Mouse (Mus musculus): Measurements from ENCODE around the gene Lims1. TPM values are rescaled to one million over a fixed set of nuclear protein-coding genes. Genes with fewer than 3 reads are reported as not detected.
"Not testable (repeated sequence)": the region's sequence is repeated elsewhere in the genome, so short reads cannot be mapped to it uniquely, and the experiment has no call there.

The Lims1 gene
- polyA plus RNA-seq, 1 experiment from 2014 or later = 179 TPM

DNA sequence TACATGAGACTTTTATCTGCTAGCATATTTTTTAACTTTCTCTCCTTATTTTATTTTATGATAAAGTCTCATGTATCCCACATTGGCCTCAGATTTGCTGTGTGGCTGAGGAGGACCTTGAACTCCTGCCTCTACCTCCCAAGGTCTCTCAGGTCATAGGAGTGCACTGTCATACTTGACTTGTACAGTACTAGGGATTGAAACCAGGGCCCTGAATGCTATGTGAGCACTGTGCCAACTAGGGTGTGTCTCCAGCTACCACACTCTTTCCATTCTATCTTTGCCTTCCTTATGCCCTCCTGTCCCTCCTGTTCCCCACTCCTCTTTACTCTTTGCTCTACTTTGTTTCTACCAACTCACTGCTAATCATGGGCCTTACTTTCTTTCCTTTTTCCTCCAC lies 7.4 kb downstream of the Lims1 start:
- H3K4me1 ChIP-seq (ENCODE audit: control insufficient read depth in 2 of 2, insufficient read depth in 2 of 2, low read length in 2 of 2) = peaks cover 2 to 21% of the 10 kb centered on the region in 2 experiments; a peak in 3 of 4 replicates
- H3K36me3 ChIP-seq (ENCODE audit: control insufficient read depth, insufficient read depth, low read length) = peaks cover 3% of the 10 kb centered on the region; the same call in 1 of the 2 replicates
- 0 out of 4 replicates have a peak overlapping the region, but pooled peaks of 1 of the 2 experiments have one; percentile 9 for H3K27ac ChIP-seq (replicated peaks in 1 of 2; ENCODE audit: control insufficient read depth in 1 of 2, insufficient read depth in 1 of 2, low read depth in 2 of 2, low read length in 2 of 2)
- H3K27me3 ChIP-seq (ENCODE audit: control insufficient read depth, insufficient read depth, low read length) = no peaks in the 10 kb centered on the region
- no peaks in the 10 kb centered on the region for H3K9me3 ChIP-seq (ENCODE audit: control insufficient read depth, low read length)
- H3K9ac ChIP-seq (ENCODE audit: low read length) = no peak overlapping the region
- no peak overlapping the region for H3K4me2 ChIP-seq (ENCODE audit: low read length)
- no peak for ATAC-seq (ENCODE audit: insufficient number of reproducible peaks, insufficient read depth, low FRiP score, low read depth)
- no peak overlapping the region for H3K4me3 ChIP-seq (ENCODE audit: control insufficient read depth in 1 of 2, insufficient read depth in 1 of 2, low read depth in 1 of 2, low read length in 2 of 2)

DNA sequence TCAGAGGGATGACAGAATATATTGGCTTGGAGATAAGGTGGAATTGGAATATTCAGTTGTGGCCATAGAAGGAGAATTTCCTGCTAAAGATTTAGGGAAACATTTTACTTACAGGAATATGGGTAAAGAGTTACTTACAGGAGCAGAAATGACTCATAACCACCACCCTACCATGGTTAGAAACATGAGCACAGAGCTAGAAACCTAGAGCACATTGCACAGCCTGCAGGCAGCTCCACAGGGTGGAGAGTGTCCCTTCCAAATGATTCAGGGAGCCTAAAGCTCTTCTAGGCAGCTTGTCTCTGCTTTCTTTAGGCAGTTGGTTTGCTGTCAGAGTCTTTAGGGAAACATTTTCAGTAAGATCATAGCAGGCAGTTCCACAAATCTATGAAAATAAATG lies 8.5 kb downstream of the Lims1 start:
- no peak for ATAC-seq (ENCODE audit: insufficient number of reproducible peaks, insufficient read depth, low FRiP score, low read depth)
- H3K27ac ChIP-seq (replicated peaks in 1 of 2; ENCODE audit: control insufficient read depth in 1 of 2, insufficient read depth in 1 of 2, low read depth in 2 of 2, low read length in 2 of 2) = no peak overlapping the region
- H3K4me3 ChIP-seq (ENCODE audit: control insufficient read depth in 1 of 2, insufficient read depth in 1 of 2, low read depth in 1 of 2, low read length in 2 of 2) = no peak overlapping the region
- H3K27me3 ChIP-seq (ENCODE audit: control insufficient read depth, insufficient read depth, low read length) = no peaks in the 10 kb centered on the region
- H3K9ac ChIP-seq (ENCODE audit: low read length) = no peak overlapping the region
- H3K4me1 ChIP-seq (ENCODE audit: control insufficient read depth in 2 of 2, insufficient read depth in 2 of 2, low read length in 2 of 2) = peaks cover 2 to 14% of the 10 kb centered on the region in 2 experiments; a peak in 3 of 4 replicates
- peaks cover 3% of the 10 kb centered on the region; the same call in 1 of the 2 replicates for H3K36me3 ChIP-seq (ENCODE audit: control insufficient read depth, insufficient read depth, low read length)
- H3K4me2 ChIP-seq (ENCODE audit: low read length) = no peak overlapping the region
- no peaks in the 10 kb centered on the region for H3K9me3 ChIP-seq (ENCODE audit: control insufficient read depth, low read length)

DNA sequence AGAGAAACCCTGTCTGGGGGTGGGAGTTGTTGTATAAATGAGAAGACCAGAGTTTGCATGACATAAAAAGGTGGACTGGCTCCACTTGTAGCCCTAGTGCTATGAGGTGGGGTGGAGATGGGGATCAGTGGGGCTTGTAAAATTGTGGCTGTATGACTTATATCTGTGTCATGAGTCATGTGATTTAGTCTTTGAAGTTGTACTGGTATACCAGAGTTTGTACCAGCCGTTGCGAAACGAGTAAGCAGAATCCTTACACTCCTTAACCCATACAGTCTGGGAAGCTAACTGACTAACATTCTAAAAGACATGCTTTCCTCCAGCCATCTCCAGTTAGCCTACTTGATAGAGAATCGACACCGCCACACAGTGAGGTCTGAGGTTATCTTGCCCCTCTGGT lies 10.1 kb downstream of the Lims1 start:
- Histone ChIP-seq H3K4me1 (ENCODE audit: control insufficient read depth in 2 of 2, insufficient read depth in 2 of 2, low read length in 2 of 2) (peaks cover 2 to 21% of the 10 kb centered on the region in 2 experiments; a peak in 3 of 4 replicates), H3K9me3 (ENCODE audit: control insufficient read depth, low read length) (no peaks in the 10 kb centered on the region), H3K27ac (replicated peaks in 1 of 2; ENCODE audit: control insufficient read depth in 1 of 2, insufficient read depth in 1 of 2, low read depth in 2 of 2, low read length in 2 of 2) (0 out of 4 replicates have a peak overlapping the region, but pooled peaks of 1 of the 2 experiments have one; percentile 14), H3K4me3 (ENCODE audit: control insufficient read depth in 1 of 2, insufficient read depth in 1 of 2, low read depth in 1 of 2, low read length in 2 of 2) (no peak overlapping the region), H3K9ac (ENCODE audit: low read length) (no peak overlapping the region), H3K36me3 (ENCODE audit: control insufficient read depth, insufficient read depth, low read length) (peaks cover 3% of the 10 kb centered on the region; the same call in 1 of the 2 replicates), H3K27me3 (ENCODE audit: control insufficient read depth, insufficient read depth, low read length) (no peaks in the 10 kb centered on the region), H3K4me2 (ENCODE audit: low read length) (no peak overlapping the region)
- ATAC-seq (ENCODE audit: insufficient number of reproducible peaks, insufficient read depth, low FRiP score, low read depth) = no peak
- WGBS = 47% methylated on average over 5 of the region's 5 CpGs

DNA sequence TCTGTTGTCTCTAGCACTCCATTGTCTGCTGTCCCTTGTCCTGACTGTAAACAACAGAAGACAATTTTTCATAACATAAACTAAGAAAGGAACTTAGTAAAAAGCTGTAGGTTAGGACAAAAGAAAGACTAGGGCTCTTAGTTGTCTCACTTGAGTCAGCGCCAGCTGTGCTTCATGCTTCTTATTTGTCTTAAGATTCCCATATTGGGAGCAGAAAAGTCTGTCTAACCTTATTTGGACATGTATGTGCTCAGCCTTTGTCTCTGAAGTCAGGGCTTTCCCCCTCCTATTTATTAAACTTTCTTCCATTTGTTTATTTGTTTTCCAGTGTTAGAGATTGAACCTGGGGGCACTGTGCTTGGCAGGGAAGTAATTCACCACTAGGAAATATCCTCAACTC lies 12.9 kb downstream of the Lims1 start:
- WGBS = 87% methylated on average over 1 of the region's 1 CpGs
- Histone ChIP-seq H3K27me3 (ENCODE audit: control insufficient read depth, insufficient read depth, low read length) (no peaks in the 10 kb centered on the region), H3K27ac (replicated peaks in 1 of 2; ENCODE audit: control insufficient read depth in 1 of 2, insufficient read depth in 1 of 2, low read depth in 2 of 2, low read length in 2 of 2) (no peak overlapping the region), H3K4me2 (ENCODE audit: low read length) (no peak overlapping the region), H3K4me1 (ENCODE audit: control insufficient read depth in 2 of 2, insufficient read depth in 2 of 2, low read length in 2 of 2) (peaks cover 5 to 32% of the 10 kb centered on the region in 2 experiments; a peak in 3 of 4 replicates), H3K9ac (ENCODE audit: low read length) (no peak overlapping the region), H3K9me3 (ENCODE audit: control insufficient read depth, low read length) (no peaks in the 10 kb centered on the region), H3K36me3 (ENCODE audit: control insufficient read depth, insufficient read depth, low read length) (peaks cover 3% of the 10 kb centered on the region; the same call in 1 of the 2 replicates), H3K4me3 (ENCODE audit: control insufficient read depth in 1 of 2, insufficient read depth in 1 of 2, low read depth in 1 of 2, low read length in 2 of 2) (no peak overlapping the region)
- ATAC-seq (ENCODE audit: insufficient number of reproducible peaks, insufficient read depth, low FRiP score, low read depth) = no peak

DNA sequence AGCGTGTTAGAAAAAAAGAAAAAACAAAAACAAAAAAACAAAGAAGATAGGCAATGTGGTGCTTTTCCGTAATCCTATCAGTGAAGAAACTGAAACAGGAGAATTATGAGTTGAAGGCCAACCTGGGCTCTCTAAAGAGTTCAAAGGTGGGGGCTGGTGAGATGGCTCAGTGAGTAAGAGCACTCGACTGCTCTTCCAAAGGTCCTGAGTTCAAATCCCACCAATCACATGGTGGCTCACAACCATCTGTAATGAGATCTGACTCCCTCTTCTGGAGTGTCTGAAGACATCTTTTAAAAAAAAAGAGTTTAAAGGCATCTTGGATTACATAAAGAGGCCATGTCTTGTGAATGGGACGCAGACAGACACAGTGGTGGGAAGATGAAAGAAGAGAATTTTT lies 13.8 kb downstream of the Lims1 start:
- H3K27me3 ChIP-seq (ENCODE audit: control insufficient read depth, insufficient read depth, low read length); ATAC-seq (ENCODE audit: insufficient number of reproducible peaks, insufficient read depth, low FRiP score, low read depth); H3K27ac ChIP-seq (replicated peaks in 1 of 2; ENCODE audit: control insufficient read depth in 1 of 2, insufficient read depth in 1 of 2, low read depth in 2 of 2, low read length in 2 of 2); H3K4me2 ChIP-seq (ENCODE audit: low read length); H3K4me3 ChIP-seq (ENCODE audit: control insufficient read depth in 1 of 2, insufficient read depth in 1 of 2, low read depth in 1 of 2, low read length in 2 of 2); H3K9me3 ChIP-seq (ENCODE audit: control insufficient read depth, low read length); H3K9ac ChIP-seq (ENCODE audit: low read length); H3K36me3 ChIP-seq (ENCODE audit: control insufficient read depth, insufficient read depth, low read length): not testable (repeated sequence)
- H3K4me1 ChIP-seq (ENCODE audit: control insufficient read depth in 2 of 2, insufficient read depth in 2 of 2, low read length in 2 of 2) = peaks cover 7 to 40% of the 10 kb centered on the region in 2 experiments; a peak in 3 of 4 replicates
- WGBS = 88% methylated on average over 4 of the region's 4 CpGs

DNA sequence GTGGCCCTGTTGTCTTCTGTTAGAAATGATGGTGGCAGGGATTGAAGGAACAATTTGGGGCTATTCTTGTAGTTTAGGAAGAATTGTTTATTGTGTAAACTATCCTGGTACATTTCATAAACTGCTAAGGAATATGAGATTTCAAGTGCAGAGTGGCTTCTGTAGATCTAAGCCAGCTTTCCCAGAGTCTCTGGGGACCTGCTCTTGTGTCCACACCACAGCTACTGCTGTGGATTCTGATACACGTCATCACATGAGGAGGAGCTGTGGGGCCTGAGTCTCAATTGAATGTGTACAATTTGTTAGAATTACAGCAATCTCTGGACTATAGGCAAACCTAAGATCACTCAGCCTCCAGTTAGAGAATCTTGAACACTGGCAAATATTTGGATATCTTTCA lies 15.3 kb downstream of the Lims1 start:
- Histone ChIP-seq H3K9ac (ENCODE audit: low read length) (no peak overlapping the region), H3K36me3 (ENCODE audit: control insufficient read depth, insufficient read depth, low read length) (no peaks in the 10 kb centered on the region), H3K4me3 (ENCODE audit: control insufficient read depth in 1 of 2, insufficient read depth in 1 of 2, low read depth in 1 of 2, low read length in 2 of 2) (no peak overlapping the region), H3K4me1 (ENCODE audit: control insufficient read depth in 2 of 2, insufficient read depth in 2 of 2, low read length in 2 of 2) (peaks cover 9 to 42% of the 10 kb centered on the region in 2 experiments), H3K27ac (replicated peaks in 1 of 2; ENCODE audit: control insufficient read depth in 1 of 2, insufficient read depth in 1 of 2, low read depth in 2 of 2, low read length in 2 of 2) (peak overlapping the region in 1 of 2 experiments; percentile 29; a peak in 2 of 4 replicates), H3K4me2 (ENCODE audit: low read length) (no peak overlapping the region), H3K9me3 (ENCODE audit: control insufficient read depth, low read length) (no peaks in the 10 kb centered on the region), H3K27me3 (ENCODE audit: control insufficient read depth, insufficient read depth, low read length) (no peaks in the 10 kb centered on the region)
- no peak for ATAC-seq (ENCODE audit: insufficient number of reproducible peaks, insufficient read depth, low FRiP score, low read depth)
- 16% methylated on average over 1 of the region's 1 CpGs for WGBS

DNA sequence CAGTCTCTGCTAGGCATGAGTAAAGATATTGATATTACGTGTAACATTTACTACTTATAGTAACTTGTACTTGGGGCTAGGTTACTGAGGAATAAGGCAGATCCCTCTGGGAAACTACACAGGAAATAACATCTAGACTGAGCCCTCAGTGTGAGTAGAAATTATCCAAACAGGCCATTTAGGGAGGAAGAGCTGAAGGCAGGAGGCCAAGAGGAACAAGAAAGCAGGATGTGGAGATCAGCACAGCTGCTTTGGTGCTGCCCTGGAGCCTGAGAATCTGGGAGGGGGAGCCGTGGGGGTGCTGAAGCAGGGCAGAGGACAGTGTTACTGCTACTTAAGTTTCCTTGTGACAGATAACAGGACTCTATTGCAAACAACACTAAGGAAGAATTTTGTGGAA lies 18.4 kb downstream of the Lims1 start:
- H3K36me3 ChIP-seq (ENCODE audit: control insufficient read depth, insufficient read depth, low read length) = no peaks in the 10 kb centered on the region
- H3K27ac ChIP-seq (replicated peaks in 1 of 2; ENCODE audit: control insufficient read depth in 1 of 2, insufficient read depth in 1 of 2, low read depth in 2 of 2, low read length in 2 of 2) = peak overlapping the region; percentile 85 to 88
- no peak overlapping the region for H3K4me2 ChIP-seq (ENCODE audit: low read length)
- H3K4me1 ChIP-seq (ENCODE audit: control insufficient read depth in 2 of 2, insufficient read depth in 2 of 2, low read length in 2 of 2) = peaks cover 11 to 49% of the 10 kb centered on the region in 2 experiments
- 32% methylated on average over 2 of the region's 2 CpGs for WGBS
- no peaks in the 10 kb centered on the region for H3K9me3 ChIP-seq (ENCODE audit: control insufficient read depth, low read length)
- H3K9ac ChIP-seq (ENCODE audit: low read length) = no peak overlapping the region
- H3K4me3 ChIP-seq (ENCODE audit: control insufficient read depth in 1 of 2, insufficient read depth in 1 of 2, low read depth in 1 of 2, low read length in 2 of 2) = no peak overlapping the region
- ATAC-seq (ENCODE audit: insufficient number of reproducible peaks, insufficient read depth, low FRiP score, low read depth) = peak; percentile 87
- no peaks in the 10 kb centered on the region for H3K27me3 ChIP-seq (ENCODE audit: control insufficient read depth, insufficient read depth, low read length)

DNA sequence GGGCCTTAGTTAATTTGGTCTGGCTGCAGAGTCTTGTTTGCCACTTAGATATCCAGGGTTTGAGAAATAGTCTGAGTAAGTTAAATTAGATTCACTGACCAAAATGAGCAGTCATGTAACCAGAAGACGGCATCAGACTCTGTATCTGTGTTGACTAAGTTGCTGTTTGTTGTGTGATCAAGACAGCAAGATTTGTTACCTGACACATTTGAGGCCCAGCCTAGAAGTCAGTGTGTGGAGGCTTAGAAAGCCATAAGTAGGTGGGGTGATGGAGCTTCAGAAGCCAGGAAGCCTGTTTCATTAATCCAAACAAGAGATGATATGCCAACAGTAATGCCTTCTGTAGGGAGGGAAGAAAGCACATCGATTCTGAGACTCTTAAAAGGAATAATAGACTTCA lies 18.9 kb downstream of the Lims1 start:
- no peaks in the 10 kb centered on the region for H3K9me3 ChIP-seq (ENCODE audit: control insufficient read depth, low read length)
- H3K4me3 ChIP-seq (ENCODE audit: control insufficient read depth in 1 of 2, insufficient read depth in 1 of 2, low read depth in 1 of 2, low read length in 2 of 2) = no peak overlapping the region
- no peak for ATAC-seq (ENCODE audit: insufficient number of reproducible peaks, insufficient read depth, low FRiP score, low read depth)
- 66% methylated on average over 2 of the region's 2 CpGs for WGBS
- no peaks in the 10 kb centered on the region for H3K36me3 ChIP-seq (ENCODE audit: control insufficient read depth, insufficient read depth, low read length)
- no peak overlapping the region for H3K9ac ChIP-seq (ENCODE audit: low read length)
- H3K27ac ChIP-seq (replicated peaks in 1 of 2; ENCODE audit: control insufficient read depth in 1 of 2, insufficient read depth in 1 of 2, low read depth in 2 of 2, low read length in 2 of 2) = peak overlapping the region; percentile 85 to 88
- peaks cover 11 to 54% of the 10 kb centered on the region in 2 experiments for H3K4me1 ChIP-seq (ENCODE audit: control insufficient read depth in 2 of 2, insufficient read depth in 2 of 2, low read length in 2 of 2)
- no peaks in the 10 kb centered on the region for H3K27me3 ChIP-seq (ENCODE audit: control insufficient read depth, insufficient read depth, low read length)
- no peak overlapping the region for H3K4me2 ChIP-seq (ENCODE audit: low read length)
